Mouse (Mus musculus) mouse trophoblast stem cell (cell line): ENCODE measurements at regions not wholly inside any gene's neighbourhood (a gene's known extent, or its start where the extent isn't known, plus 50 kb on each side); places are given as distances from the start of the nearest gene placed in this dataset.

Experiments used
- in situ Hi-C, 2 experiments: fragments of 300-500 bp; cut with MseI, MboI; formaldehyde crosslinking; loops; 2 replicates in 1 of 2; 3 replicates in 1 of 2; pipeline ENCODE4 v1.15.1; 2025

GRCm38 (mm10) chr8:113916649-113917048, 68.1 kb upstream of the Adamts18 start:
- in situ Hi-C loops = no loop called here

- in situ Hi-C loops = no loop called here
Observed at GRCm38 (mm10) chr8:113917197-113917596, 68.7 kb upstream of the Adamts18 start.

GRCm38 (mm10) chr8:113920306-113920705, 71.8 kb upstream of the Adamts18 start:
- in situ Hi-C loops = no loop called here

GRCm38 (mm10) chr8:113923381-113923780, 74.8 kb upstream of the Adamts18 start:
- in situ Hi-C loops = no loop called here

DNA sequence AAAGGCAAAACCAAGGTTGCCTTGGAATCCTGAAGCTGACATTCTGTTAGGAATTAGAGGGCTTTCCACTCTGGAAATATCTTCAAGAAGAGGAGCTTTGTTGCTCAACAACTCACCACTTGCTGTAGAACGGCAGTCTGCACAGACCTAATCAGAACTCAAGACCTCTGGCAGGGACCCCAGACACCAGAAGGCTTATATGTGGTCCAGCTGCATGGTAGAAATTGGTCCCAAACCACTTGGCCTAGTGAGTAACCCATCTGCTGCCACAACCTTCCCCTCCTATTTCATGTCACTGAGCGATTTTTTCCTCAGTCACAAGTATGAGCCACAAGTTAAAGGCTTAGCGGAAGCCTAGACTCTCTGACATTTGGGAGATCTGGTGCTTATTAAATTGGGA, 105.2 kb upstream of the Adamts18 start:
- in situ Hi-C loops = no loop called here

DNA sequence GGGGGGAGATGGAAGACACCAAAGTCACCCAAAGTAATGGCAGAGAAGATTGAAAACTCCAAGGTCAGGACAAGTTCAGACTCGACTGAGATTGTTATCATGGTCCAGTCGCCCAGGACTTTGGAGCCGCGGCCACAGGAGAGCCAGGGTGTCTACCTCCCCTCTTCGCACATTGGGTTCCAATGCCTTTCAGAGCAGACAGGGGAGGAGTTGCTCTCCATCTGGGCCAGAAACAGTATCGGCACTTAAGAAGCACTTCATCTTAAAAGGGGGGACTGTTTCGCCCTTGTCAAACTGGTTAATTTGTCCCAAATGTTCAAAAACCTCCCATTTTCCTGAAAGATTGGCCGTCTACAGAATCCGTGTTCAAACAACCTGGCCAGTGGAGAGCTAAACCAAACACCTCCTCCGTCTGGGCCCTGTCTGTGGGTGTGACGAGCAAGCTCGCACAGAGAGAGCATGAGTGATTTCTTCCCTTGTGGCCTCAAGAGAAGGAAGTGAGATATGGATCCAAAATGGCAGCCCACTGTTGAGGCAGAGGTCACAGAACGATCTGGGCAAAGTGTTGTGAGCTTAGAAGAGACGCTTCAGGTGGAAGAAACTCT, 108.0 kb upstream of the Adamts18 start:
- in situ Hi-C loops = no loop called here

DNA sequence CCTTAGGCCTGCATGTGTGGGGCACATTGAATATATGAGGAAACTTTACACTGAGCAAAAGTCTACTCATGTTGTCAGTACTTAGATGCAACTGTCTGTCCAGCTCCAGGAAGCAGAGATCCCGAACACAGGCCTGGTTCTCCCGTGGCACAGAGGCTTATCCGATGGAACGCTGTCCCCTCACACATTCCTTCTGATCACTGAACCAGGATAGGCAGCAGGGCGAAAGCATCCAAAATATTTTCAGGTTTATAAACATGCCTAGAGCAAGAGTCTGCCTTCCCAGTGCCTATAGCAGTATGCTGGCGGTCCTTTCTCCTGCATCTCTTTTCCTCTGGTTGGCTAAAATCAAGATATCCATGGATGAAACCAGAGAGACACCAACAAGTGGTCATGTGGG, 109.3 kb upstream of the Adamts18 start:
- in situ Hi-C loops = no loop called here

GRCm38 (mm10) chr8:113975810-113976209, 127.3 kb upstream of the Adamts18 start:
- in situ Hi-C loops = loop anchor here in 1 of 2 experiments (5.0 kb wide), 1 partner anchor 309 kb away; no protein-coding TSS in a partner anchor

DNA sequence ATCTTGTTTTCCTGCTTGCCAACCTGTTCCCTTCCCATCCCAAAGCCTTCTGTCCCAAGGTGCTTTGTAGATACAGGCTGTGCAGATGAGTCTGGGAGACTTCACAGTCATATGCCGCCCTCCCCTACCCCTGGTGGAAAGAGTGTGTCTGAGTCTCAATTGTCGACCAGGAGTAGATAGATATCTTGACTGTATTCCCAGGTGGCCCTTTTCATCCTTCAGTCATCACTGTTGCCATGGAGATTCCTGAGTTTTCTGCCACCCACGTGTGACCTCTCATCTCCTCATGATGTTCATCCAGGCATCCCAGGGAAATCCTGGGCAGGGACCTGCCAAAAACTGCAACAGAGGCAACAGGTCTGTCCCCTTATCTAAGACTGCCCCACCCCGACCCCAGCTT, 128.1 kb upstream of the Adamts18 start:
- in situ Hi-C loops = loop anchor here in 1 of 2 experiments (5.0 kb wide), 1 partner anchor 309 kb away; no protein-coding TSS in a partner anchor

- in situ Hi-C loops = loop anchor here in 1 of 2 experiments (5.0 kb wide), 1 partner anchor 310 kb away; no protein-coding TSS in a partner anchor
Observed at GRCm38 (mm10) chr8:113977072-113977471, 128.5 kb upstream of the Adamts18 start.

DNA sequence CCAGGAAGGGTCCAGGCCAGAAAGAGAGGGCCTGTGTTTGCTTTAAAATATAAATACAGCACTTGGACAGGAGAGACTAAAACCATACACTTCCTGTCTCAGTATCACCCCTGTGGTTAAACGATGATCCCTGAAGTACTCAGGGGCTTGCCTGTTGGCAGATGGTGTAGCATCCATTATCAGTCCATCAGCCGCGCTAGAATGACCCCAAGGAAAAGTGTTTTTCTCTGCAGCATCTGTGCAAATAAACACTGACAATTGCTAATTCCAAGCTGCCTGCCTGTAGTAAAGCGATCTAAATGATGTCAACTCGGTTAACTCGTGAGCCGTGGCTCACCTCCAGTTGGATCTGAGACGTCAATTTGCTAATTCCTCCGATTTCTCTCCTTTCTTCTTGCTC, 130.4 kb upstream of the Adamts18 start:
- in situ Hi-C loops = loop anchor here in 1 of 2 experiments (5.0 kb wide), 1 partner anchor 312 kb away; no protein-coding TSS in a partner anchor

DNA sequence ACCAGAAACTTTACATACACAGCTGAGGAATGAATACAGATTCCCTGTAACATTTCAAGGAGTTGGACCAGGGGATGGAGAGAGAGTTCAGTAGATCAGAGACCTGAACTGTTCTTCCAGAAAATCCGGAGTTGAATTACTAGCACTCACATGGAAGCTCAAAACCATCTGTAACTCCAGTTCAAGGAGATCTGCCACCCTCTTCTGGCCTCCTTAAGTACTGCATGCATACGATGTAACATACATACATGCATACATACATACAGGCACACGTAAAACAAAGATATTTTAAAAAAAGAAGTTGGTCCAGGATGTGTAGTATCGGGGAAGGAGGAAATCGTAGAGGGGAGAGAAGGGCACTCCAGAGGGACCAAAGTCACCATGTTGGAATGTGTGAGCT, 131.3 kb upstream of the Adamts18 start:
- in situ Hi-C loops = loop anchor here (5.0 to 10.0 kb wide), 2 partner anchors 125 to 313 kb away; no protein-coding TSS in a partner anchor

GRCm38 (mm10) chr8:113981339-113981738, 132.8 kb upstream of the Adamts18 start:
- in situ Hi-C loops = loop anchor here in 1 of 2 experiments (5.0 to 10.0 kb wide), 2 partner anchors 127 to 314 kb away; no protein-coding TSS in a partner anchor

DNA sequence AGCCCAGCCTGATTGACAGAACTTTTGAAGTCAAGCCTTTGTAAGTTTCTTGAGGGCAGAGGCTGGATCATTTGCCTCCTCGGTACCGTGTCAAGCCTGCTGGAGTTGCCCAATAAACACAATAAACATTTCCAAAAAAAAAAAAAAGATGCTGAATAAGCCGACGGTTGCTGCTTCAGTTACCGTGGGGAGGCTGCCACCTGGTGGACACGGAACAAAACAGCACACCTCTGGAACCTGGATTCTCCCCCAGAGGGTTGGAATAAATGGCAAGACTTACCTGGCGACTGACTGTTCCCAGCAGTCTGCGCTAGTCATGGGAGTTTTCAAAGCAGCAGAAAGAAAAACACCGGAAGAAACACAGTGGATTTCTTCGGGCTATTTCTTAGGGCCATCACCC, 136.3 kb upstream of the Adamts18 start:
- in situ Hi-C loops = loop anchor here in 1 of 2 experiments (5.0 to 10.0 kb wide), 2 partner anchors 130 to 318 kb away; no protein-coding TSS in a partner anchor

DNA sequence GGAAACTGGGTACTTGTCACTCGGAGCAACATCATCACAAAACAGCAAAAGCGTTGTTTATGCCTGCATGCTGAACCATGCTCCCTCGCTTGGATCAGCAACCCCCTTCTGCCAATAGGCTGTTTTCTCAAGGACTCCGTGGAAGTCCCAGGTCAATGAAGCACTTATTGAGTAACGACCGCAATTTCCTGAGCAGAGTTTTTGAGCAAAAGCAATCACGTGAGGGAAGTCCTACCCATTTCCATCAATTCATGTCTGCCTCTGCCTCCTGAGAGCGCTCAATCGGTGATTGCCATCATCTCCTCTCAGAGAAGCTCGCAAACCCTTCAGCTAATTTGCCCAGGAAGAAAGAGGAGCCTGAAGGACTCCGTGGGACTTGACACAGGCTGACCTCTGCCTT, 136.9 kb upstream of the Adamts18 start:
- in situ Hi-C loops = loop anchor here in 1 of 2 experiments (10.0 kb wide), 1 partner anchor 131 kb away; no protein-coding TSS in a partner anchor

- in situ Hi-C loops = loop anchor here in 1 of 2 experiments (10.0 kb wide), 1 partner anchor 131 kb away; no protein-coding TSS in a partner anchor
Observed at GRCm38 (mm10) chr8:113985948-113986347, 137.4 kb upstream of the Adamts18 start.

- in situ Hi-C loops = no loop called here
Observed at GRCm38 (mm10) chr8:113990718-113991117, 142.2 kb upstream of the Adamts18 start.

- in situ Hi-C loops = no loop called here
Observed at GRCm38 (mm10) chr8:113998881-113999280, 134.5 kb upstream of the Nudt7 start.

GRCm38 (mm10) chr8:114001674-114002073, 131.7 kb upstream of the Nudt7 start:
- in situ Hi-C loops = no loop called here

- in situ Hi-C loops = no loop called here
Observed at GRCm38 (mm10) chr8:114004436-114004835, 128.9 kb upstream of the Nudt7 start.

GRCm38 (mm10) chr8:114006587-114006986, 126.8 kb upstream of the Nudt7 start:
- in situ Hi-C loops = no loop called here

- in situ Hi-C loops = no loop called here
Observed at GRCm38 (mm10) chr8:114007103-114007502, 126.3 kb upstream of the Nudt7 start.

DNA sequence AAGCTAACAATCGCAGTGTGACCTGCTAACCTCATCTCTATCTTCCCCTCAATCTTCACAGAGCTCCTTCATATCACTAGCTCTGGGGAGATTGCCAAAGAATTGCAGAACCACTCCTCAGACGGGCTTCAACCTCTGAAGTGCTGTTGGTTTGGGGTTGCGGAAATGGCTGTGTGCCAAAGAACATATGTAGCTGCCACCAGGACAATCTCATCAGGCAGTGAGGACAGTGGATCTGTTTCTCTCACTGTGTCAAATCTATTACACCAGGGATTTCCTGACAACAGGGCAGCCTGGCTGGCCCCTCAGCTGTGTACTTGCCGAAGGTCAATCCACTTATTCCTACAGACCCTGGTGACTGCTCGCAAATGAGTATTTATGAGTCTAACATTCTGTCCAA, 115.0 kb upstream of the Nudt7 start:
- in situ Hi-C loops = no loop called here
